Mouse (Mus musculus): Measurements from ENCODE around the gene Slc24a2.

Slc24a2 gene

DNA sequence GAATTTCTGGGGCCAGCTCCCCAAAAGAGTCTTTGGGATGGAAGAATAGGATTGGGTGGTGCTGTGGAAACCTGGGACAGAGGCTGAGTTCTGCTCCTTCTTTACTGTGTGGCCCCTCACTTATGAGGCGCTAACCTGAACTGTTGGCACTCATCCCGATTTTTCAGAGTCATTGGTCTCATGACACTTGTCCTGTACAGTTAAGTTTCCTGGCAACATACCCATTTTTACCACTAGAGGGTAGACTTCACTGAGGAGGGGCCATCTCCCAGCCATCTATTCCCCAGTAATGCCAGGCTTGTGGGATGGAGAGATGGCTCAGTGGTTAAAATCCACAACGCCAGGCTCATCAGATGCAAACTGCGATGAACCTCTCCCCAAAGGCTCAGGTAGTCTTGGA lies 192.7 kb downstream of the Slc24a2 start:
- DNase-seq: no peak

- no peak for DNase-seq
Observed at GRCm38 (mm10) chr4:87036507-87036906, 193.8 kb downstream of the Slc24a2 start.

- no peak for DNase-seq
Observed at GRCm38 (mm10) chr4:87035701-87036100, 194.6 kb downstream of the Slc24a2 start.

- no peak for DNase-seq
Observed at GRCm38 (mm10) chr4:87032632-87033031, 197.6 kb downstream of the Slc24a2 start.

- no peak for DNase-seq
Observed at GRCm38 (mm10) chr4:87031076-87031475, 199.2 kb downstream of the Slc24a2 start.

GRCm38 (mm10) chr4:87026311-87027151 lies 203.7 kb downstream of the Slc24a2 start:
- peak; percentile 58 to 72 for DNase-seq

DNA sequence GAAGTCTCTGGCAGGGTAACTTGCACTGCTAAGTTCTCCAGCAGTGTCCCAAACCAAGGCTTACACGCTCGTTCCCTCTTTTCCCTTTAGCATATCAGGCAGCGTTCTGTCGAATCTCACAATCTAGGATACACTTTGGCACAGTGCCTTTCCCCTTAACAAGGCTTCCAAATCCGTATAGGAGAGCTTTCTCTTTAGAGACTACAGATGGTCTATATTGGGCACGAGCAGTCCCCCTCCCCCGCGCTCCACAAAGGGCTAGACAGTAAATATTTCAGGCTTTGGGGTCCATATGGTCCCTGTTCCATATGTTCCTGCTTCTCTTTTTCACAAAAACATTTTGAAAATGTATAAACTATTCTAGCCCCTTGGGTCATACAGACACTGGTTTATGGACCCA lies 205.7 kb downstream of the Slc24a2 start:
- no peak for DNase-seq

GRCm38 (mm10) chr4:87021542-87021941 lies 208.7 kb downstream of the Slc24a2 start:
- no peak for DNase-seq

DNA sequence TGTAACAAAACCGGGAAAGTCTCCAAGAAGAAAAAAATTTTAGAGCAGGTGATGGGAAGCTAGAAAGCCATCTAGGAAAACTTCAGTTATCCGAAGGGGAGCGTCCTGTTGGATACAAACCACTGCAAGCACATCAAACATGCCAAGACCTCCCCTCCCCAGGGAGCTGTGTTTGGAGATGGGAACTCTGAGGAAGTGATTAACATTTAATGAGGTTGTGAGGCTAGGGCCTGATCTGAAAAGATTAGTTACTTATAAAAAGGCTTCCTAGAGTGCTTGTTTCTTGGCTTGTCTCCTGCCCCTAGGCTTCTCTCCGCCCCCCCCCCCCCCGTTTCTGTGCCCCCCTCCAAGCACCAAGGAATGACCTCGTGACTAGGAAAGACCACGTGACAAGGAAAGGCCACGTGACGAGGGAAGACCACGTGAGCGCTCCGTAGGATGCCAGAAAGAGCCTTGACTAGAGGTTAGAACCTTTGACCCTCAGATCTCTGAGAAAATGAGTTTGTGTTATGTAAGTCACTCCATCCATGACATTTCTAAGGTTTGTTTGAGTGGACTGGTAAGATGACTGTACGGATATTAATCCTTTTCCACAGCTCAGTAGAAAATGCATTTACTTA lies 210.7 kb downstream of the Slc24a2 start:
- no peak for DNase-seq

GRCm38 (mm10) chr4:87018073-87018997 lies 211.9 kb downstream of the Slc24a2 start:
- DNase-seq: no peak

- no peak for DNase-seq
Observed at GRCm38 (mm10) chr4:87017464-87017863, 212.8 kb downstream of the Slc24a2 start.

DNA sequence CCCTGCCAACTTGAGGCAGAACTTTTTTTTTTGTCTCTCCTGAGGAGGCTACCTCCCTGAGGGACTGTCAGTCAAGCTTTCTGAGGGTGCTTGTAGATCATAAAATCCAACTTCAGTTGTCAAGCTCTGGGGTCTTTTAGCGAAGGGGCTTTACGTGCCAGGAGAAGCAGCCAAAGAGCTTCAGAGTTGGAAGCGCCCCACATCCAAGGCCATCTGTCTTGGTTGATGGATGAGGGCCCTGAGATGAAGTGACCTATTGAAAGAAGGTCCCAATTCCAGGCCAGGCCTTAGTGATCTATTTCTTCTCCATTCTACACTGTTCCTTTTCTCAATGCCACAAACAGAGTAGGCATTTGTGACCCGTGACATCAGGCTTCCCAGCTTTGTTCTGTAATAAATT lies 214.5 kb downstream of the Slc24a2 start:
- DNase-seq: peak; percentile 23 to 26

DNA sequence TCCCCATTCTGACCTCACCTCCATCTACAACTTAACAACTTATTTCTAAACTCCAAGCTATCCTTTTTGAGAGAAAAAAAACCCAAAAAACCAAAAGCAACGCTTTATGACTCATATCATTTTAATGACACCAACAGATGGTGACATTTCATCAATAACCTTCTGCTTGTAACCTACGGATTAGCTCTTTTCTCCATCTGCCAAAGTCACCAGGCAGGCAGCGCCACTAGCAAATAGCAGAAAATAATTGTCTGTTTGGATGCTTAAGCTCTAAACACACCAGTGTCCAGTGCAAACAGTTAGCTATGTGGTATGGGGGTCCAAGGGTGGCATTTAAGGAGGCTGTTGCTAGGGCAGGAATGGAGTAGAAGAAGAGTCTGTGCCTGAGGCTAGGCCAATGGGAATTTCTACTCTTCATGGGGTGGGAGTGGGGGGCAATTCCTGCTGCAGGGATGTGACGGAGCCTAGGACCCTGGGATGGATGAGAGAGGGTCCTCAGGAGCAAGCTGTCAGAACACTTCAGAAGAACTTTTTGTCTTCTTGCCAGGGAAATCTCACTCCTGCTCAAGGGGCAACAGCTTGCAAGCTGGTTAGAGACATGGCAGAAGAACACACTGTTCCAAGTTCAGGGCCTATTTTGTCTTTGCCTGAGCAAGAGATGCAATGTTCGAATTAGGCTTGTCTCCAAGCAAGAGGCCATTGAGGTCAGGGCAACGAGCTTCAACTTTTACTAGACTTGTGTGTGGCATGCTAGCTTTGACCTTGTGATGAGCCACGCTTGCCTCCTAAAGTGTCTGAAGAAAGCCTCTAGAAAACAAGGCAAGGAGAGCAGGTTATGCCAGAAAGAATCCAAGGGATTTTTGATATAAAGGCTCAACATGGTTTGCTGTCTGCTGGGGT lies 216.3 kb downstream of the Slc24a2 start:
- DNase-seq: peak in 1 of 2 experiments; percentile 35

DNA sequence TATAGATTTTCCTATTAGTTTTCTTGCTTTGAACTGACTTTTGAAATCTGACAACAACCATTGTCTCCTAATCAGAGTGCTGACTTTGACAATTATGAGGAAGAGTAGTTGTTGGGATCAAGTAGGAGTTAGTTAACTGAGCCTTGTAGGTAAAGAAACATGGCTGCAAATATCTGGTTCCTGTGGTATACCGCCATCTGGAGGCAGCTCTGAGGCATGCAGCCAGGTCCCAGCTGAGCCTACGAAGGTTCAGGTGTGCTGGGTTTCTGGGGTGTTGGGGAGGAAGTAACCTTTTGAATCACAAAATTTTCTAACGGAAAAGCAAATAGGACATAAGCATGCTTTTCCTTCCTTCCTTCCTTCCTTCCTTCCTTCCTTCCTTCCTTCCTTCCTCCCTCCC lies 237.8 kb downstream of the Slc24a2 start:
- DNase-seq: no peak

DNA sequence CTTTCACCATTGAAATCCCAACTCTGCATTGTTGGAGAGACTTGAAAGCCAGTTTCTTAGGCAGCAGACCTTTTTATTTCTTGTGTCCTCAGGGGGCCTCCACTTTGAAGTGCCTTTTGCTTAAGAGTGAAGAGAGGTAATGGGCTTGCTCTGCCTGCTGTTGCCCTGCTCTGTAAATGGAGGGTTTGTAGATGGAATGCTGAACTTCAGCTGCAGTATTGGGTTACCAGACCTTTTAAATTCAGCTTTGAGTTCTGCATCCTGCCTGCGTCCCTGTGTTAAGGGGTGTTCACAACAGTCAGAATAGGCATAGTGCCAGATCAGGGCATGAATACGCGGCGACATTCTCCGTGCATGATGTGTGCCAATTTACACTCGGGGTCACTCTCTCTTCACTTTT lies 241.0 kb downstream of the Slc24a2 start:
- DNase-seq: no peak

DNA sequence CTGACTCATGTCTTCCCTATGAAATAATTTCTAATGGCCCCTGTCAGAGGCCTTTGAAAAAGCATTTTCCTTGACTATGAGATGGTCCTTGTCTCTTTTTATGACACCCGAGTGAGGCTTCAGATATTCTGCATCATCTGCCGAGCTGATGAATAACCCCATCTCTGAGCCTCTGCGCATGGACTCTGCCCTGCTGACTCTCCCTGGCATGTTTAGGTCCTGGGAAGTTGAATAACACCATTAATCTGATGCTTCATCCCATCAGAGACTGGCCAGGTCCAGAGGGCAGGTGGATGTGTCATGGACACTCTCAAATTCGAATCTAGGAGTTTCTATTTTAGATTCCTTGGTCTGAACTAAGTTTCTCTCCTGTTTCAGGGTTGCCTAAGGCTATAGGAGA lies 242.4 kb downstream of the Slc24a2 start:
- no peak for DNase-seq

GRCm38 (mm10) chr4:86977272-86977671 lies 253.0 kb downstream of the Slc24a2 start:
- DNase-seq: no peak

- DNase-seq: peak; percentile 72 to 79
Observed at GRCm38 (mm10) chr4:86957576-86958411, 272.5 kb downstream of the Slc24a2 start.

DNA sequence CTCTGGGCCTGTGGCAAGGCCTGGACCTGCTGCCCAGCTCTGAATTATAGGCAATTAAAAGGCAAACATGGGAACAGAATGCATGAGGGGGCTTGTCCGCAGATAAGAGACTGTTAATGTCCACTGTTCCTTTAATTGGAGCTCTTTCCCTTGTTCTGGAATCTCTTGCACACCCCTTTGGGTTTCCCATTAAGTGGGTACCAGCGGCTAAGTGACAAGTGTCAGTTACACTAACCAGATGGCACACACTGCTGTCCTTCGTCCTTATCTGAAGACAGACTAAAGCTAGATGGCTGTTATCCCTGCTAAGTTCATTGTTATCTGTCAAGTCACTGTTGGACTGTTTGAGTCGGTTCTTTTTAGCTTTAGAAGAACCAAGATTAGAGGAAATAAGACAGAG lies 274.8 kb downstream of the Slc24a2 start:
- DNase-seq: no peak

GRCm38 (mm10) chr4:86953519-86953918 lies 276.8 kb downstream of the Slc24a2 start:
- DNase-seq: peak in 1 of 2 experiments; percentile 10

GRCm38 (mm10) chr4:86948794-86949193 lies 281.5 kb downstream of the Slc24a2 start:
- DNase-seq: no peak

Data from cerebellum, postnatal 25 days (tissue).